Mouse (Mus musculus) lung, postnatal 25 days (tissue): Measurements from ENCODE around the gene Hoxa1.

ENCODE experiments used
- DNase-seq: peaks from one replicate; pipeline ENCODE4 v3.0.0; 2022; ENCODE audit warnings: low spot score

Hoxa1 gene

DNA sequence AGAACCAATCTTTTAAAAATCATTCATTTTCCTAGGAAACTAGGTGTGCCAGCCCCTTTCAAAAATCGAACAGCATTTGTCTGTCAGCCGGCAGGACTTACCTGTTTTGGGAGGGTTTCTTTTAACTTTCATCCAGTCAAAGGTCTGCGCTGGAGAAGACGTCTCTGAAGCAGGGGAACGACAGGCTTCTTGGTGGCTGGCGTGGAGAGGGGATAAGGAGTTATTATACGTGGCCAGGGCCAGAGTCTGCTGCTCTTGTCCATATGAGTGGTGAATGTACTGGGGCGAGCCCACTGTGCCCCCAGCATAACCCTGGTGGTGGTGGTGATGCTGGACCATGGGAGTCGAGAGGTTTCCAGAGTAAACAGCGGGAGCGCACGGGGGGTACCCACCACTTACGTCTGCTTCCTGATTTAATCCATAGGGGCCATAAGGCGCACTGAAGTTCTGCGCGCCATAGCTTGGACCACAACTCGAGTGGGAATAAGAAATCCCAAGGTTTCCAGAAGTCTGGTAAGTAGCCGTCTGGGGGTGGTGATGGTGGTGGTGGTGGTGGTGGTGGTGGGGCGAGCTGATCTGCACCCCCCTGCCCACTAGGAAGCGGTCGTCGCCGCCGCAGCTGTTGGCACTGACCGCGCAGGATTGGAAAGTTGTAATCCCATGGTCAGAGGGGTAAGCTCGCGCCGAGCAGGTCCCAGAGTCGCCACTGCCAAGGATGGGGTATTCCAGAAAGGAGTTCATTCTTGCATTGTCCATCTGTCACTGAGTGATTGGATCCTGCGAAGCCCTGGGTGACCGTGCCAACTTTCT is 446 bp downstream of the Hoxa1 start:
- no peak for DNase-seq

DNA sequence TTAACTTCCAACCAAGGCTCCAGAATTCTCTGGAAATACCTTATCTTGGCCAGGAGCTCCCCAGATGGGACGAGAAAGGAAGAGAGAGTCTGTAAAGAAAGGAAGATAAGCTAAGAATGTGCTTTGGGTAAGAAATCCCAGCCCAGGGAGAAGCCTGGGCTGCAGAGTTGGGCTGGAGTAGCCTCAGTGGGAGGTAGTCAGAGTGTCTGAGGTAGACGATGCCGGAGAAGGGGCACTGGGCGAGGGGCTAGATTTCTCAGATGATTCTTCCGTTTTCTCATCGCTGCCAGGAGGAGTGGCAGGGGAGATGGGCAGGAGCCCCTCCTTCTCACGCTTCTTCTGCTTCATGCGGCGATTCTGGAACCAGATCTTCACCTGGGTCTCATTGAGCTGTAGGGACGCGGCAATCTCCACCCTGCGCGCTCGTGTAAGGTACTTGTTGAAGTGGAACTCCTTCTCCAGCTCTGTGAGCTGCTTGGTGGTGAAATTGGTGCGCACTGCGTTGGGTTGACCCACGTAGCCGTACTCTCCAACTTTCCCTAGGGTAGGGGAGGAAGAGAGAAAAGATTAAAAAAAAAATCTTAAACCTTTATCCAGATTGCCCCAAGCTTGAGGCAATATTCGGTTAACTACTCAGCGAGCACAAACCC is 1.4 kb downstream of the Hoxa1 start:
- DNase-seq: no peak

DNA sequence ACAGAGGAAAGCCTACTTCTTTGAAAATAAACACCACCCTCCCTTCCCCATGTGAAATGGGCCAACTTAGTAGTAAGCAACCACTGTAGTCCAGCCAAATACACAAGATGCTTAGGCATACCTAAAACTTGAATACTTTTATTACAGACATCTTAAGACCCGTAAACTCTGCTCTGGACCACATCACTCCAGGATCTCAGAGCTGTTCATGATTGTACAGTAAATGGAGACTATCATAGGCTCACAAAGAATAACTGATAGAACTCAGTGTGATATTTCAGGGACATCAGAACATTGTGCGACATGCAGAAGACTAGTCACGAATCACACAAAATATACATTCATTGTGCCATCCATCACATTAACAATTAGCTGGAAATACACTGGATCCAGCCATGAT is 2.6 kb downstream of the Hoxa1 start:
- no peak for DNase-seq

DNA sequence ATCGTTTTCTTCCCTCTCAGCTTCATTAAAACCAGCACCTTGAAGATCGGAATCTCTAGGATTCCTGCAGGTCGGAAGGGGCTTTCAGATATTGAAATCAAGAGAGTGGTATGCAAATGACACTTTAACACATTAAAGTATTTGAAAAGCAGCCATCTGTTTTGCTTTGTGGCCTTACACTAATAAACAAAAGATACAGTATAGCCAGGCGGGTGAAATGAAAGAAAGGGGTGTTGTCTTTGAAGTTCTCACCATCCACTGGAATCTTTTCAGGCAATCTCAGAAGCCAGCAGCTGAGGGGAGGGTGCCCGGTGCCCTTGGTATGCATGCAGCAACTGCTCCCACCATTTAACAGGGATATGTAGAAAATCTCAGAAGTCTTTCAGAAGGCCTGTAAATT is 4.1 kb downstream of the Hoxa1 start:
- DNase-seq: no peak

- DNase-seq: no peak
Measured at GRCm38 (mm10) chr6:52153270-52153669, 4.8 kb downstream of the Hoxa1 start.

DNA sequence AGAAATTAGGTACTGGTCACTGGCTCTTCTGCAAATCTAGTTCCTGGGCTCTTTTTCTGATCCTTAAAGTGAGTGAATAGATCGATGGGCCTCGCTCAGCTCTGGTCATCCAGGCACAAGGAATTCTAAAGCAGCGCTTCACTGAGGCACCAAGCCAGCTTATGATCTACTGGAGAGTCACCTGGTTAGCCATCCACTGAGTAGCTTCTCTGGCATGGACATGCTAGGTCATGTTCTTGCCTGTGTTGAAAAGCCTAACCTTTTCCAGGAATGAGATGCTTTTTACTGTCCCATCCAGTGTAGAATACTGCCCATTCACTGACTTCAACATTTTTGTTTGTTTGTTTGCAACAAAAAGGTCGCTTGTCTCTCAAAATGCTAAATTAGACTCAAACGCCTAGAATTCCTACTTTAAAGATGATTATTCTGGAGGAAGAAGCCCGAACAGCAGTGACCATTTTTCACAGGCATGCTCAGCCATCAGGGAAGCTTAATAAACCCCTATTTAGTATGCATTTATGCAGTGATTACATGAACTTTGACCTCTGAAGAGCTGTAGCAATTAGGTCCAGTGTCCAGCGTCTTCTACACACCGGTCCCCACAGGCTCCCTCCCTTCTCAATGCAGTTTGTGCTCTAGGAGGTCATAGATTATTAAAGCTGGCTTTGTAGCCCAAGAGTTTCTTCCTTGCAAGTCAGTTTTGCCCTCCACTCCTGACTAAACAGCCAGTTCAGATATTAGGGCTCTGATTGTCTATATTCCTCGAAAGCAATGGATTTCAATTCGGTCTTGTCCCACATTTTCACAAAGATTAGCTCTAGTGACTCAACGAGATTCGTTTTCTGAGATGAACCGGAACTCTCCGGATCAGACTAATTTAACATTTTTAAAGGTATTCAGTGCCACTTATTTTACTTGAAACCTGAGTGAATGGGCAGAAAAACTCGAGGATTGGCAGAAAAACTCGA is 5.6 kb downstream of the Hoxa1 start:
- DNase-seq: no peak

GRCm38 (mm10) chr6:52151571-52151970 is 6.5 kb downstream of the Hoxa1 start:
- DNase-seq: no peak

DNA sequence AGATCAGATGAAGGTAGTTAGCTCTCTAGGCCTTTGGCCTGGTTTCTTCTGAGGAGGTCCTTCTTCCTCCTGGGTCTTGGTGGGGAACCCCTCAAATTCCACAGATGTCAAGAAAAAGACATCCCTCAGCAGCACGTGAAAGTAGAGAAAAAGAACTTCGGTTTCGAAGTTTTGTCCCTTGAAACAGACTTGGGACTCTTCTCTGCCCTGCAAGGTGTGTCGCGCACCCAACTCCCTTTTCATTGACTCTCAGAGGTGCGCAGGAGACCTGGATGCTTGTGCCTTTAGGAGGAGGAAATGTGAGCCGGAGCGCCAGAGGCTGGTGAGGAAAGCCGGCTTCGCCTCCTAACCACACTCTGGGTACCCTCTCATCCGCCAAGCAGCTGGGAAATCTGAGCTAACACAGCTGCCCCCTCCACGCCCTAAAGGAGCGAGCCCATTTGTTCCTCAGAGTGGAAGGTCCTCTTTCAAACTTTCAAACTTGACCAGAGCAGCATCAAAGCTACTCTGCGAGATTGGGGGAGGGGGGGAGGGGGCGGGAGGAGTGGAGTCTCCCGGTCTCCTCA is 7.6 kb downstream of the Hoxa1 start:
- DNase-seq: no peak

DNA sequence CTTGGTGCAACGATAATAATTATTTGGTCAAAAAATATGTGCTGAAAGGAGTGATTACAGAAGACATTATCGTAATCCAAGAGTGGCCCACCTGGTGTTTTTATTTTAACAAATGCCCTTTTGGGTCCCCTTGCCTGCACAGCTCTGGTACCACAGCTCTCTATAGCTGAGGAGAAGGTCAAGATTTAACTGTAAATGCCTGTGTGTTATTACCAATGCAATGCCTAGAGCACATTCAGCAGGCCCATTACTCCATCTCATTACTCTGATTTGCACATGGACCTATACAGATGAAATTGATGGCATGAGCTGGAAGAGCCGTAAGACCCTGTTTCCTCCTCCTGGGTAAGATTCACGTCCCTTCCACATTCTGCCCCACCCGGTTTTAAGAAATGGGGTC is 19.0 kb downstream of the Hoxa1 start:
- no peak for DNase-seq

GRCm38 (mm10) chr6:52138576-52138975 is 19.5 kb downstream of the Hoxa1 start:
- no peak for DNase-seq

DNA sequence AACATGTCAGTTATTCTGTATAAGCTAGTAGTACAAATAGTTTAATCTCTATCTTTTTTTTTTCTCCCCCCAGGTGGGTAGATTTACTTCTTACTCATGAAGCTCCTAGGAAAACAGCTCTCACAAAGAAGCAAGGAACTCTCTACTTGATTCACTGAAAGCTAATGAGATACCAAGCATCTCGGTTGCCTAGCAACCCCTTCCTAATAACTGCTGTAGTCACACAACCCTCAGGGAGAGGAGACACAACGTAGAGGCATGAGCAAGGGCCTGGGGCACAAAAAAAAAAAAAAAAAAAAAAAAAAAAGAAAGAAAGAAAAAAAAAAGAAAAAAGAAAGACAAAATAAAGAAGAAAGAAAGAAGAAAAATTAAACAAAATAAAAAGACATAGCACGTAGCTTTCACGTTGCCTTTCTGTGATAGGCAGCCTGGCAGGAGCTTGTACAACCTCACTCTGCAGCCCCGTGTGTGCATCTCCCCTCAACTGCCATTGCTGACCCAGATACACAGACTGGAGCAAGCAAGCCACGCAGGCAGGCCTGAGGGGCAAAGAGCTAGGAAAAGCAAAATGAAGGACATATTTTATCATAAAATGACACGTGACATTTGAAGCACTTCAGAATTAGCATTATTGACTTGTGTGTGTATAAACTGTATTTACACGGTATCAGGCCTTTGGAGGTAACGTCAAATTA is 20.1 kb downstream of the Hoxa1 start:
- no peak for DNase-seq

- DNase-seq: no peak
Measured at GRCm38 (mm10) chr6:52123673-52124072, 34.4 kb downstream of the Hoxa1 start.

DNA sequence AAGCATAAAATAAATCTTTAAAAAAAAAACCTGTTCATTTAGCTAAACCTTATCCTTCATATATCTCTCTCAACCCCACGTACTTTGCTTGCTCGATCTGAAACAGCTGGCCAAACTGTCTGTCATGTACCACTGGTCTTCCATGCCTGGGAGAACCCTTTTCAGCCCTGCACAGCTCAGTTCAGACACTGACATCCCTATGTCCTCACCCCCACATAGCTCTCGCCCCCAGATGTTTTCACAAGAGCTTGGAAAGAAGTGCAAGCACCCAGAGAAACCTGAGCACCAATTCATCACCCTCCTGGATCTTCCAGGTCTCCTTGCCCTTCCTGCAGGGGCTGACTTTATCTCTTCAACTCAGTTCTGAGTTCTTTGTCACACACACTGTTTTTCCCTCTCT is 36.9 kb downstream of the Hoxa1 start:
- no peak for DNase-seq

- DNase-seq: no peak
Measured at GRCm38 (mm10) chr6:52118903-52119635, 39.0 kb downstream of the Hoxa1 start.

DNA sequence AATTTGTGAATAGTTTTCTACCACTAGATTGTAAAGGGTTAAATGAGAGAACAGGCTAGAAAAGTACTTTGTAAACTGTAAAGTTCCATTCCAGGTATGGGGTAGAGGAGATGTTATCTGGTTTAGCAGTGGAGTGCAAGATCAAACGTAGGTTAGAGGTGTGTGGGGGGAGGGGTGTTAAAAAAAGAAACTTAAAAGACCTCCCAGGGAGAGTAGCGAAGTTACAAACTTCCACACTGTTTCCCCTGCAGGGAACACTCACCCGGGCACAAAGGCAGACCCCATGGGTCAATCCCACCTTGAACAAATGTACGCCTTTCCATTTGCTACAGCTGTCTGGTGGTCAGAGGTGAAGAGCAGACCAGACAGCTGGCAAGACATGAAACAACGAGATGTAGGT is 42.2 kb downstream of the Hoxa1 start:
- no peak for DNase-seq

DNA sequence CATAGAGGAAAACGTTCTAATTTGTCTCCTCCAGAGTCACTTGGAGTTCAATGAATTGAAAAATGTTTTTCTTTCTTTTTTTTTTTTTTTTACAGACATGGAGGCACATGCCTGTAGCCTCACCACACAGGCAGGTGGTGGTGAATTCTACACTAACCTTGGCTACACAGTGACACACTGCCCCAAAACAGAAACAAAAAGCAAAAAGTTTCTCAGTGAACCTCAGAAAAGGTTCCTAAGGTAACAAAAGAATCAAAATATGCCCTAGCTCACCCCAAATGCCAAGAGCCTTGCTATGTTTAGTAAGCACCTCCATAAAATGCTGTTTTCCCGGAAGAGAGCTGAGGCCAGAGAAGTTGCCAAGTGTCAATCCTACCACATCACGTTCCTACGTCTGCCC is 46.3 kb downstream of the Hoxa1 start:
- no peak for DNase-seq

DNA sequence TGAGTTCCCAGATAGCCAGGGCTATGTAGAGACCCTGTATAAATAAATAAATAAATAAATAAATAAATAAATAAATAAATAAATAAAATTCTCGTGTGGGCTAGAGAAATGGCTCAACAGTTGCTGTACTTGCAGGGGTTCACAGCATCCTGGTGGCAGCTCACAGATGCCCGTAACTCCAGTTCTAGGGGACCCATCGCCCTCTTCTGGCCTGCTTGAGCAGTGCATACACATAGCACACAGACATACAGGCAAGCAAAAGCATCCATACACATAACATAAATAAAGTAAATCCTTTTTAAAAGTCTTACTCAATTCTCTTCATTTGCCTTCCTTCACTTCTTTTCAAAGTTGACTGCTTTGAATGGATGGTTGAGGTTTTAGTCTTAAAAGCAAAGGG is 50.7 kb downstream of the Hoxa1 start:
- no peak for DNase-seq

DNA sequence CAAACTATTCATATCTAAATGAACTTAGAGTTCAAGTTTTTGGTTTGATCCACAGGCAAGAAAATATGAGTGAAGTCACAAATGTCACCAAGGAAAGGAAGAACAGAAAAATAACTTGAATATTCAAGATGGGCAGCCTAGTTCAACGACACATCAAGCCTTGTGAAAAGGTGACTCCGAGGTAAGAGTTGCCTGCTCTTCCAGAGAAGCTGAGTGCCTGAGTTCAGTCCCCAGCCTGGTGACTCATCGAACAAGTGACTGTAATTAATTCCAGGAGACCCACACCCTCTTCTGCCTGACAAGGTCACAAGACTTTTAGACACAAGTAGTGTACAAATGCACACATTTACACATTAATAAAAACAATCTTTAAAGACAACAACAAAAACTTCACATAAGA is 51.4 kb downstream of the Hoxa1 start:
- DNase-seq: no peak

GRCm38 (mm10) chr6:52106178-52106577 is 51.9 kb downstream of the Hoxa1 start:
- DNase-seq: no peak
